Mouse (Mus musculus): ENCODE measurements at regions not wholly inside any gene's neighbourhood (a gene's known extent, or its start where the extent isn't known, plus 50 kb on each side); places are given as distances from the start of the nearest gene placed in this dataset.

GRCm38 (mm10) chr13:103412566-103412965, 78.3 kb upstream of the Mast4 start:
- Histone ChIP-seq H3K36me3 (no peaks in the 10 kb centered on the region), H3K4me2 (replicated peaks) (no peak overlapping the region), H3K27me3 (no peaks in the 10 kb centered on the region), H3K27ac (replicated peaks) (no peak overlapping the region), H3K9ac (no peak overlapping the region), H3K4me1 (no peaks in the 10 kb centered on the region), H3K9me3 (replicated peaks) (no peaks in the 10 kb centered on the region), H3K4me3 (replicated peaks) (no peak overlapping the region)
- 84% methylated on average over 2 of the region's 2 CpGs for WGBS
- no peak for ATAC-seq (ENCODE audit: insufficient number of reproducible peaks, low FRiP score, low TSS enrichment, low read depth)

GRCm38 (mm10) chr13:103409286-103409685, 75.0 kb upstream of the Mast4 start:
- Histone ChIP-seq H3K27ac (replicated peaks) (no peak overlapping the region), H3K4me3 (replicated peaks) (no peak overlapping the region), H3K4me1 (no peaks in the 10 kb centered on the region), H3K4me2 (replicated peaks) (no peak overlapping the region), H3K9ac (no peak overlapping the region), H3K9me3 (replicated peaks) (no peaks in the 10 kb centered on the region), H3K36me3 (no peaks in the 10 kb centered on the region), H3K27me3 (no peaks in the 10 kb centered on the region)
- WGBS, result 38% methylated on average over 7 of the region's 7 CpGs
- no peak for ATAC-seq (ENCODE audit: insufficient number of reproducible peaks, low FRiP score, low TSS enrichment, low read depth)

- WGBS, result 53% methylated on average over 2 of the region's 2 CpGs
- Histone ChIP-seq H3K4me3 (replicated peaks) (no peak overlapping the region), H3K9me3 (replicated peaks) (no peaks in the 10 kb centered on the region), H3K4me2 (replicated peaks) (no peak overlapping the region), H3K4me1 (no peaks in the 10 kb centered on the region), H3K27me3 (no peaks in the 10 kb centered on the region), H3K36me3 (no peaks in the 10 kb centered on the region), H3K9ac (no peak overlapping the region), H3K27ac (replicated peaks) (no peak overlapping the region)
- ATAC-seq (ENCODE audit: insufficient number of reproducible peaks, low FRiP score, low TSS enrichment, low read depth), result no peak
Measured at GRCm38 (mm10) chr13:103396526-103397020, 62.3 kb upstream of the Mast4 start.

GRCm38 (mm10) chr13:103396099-103396498, 61.8 kb upstream of the Mast4 start:
- no peaks in the 10 kb centered on the region for H3K36me3 ChIP-seq
- no peaks in the 10 kb centered on the region for H3K27me3 ChIP-seq
- no peak overlapping the region for H3K4me3 ChIP-seq (replicated peaks)
- H3K9me3 ChIP-seq (replicated peaks), result no peaks in the 10 kb centered on the region
- no peaks in the 10 kb centered on the region for H3K4me1 ChIP-seq
- H3K9ac ChIP-seq, result no peak overlapping the region
- no peak overlapping the region for H3K27ac ChIP-seq (replicated peaks)
- H3K4me2 ChIP-seq (replicated peaks), result no peak overlapping the region
- no peak for ATAC-seq (ENCODE audit: insufficient number of reproducible peaks, low FRiP score, low TSS enrichment, low read depth)
- WGBS, result 83% methylated on average over 9 of the region's 9 CpGs

- no peak for ATAC-seq (ENCODE audit: insufficient number of reproducible peaks, low FRiP score, low TSS enrichment, low read depth)
- 69% methylated on average over 3 of the region's 3 CpGs for WGBS
- H3K4me2 ChIP-seq (replicated peaks), result no peak overlapping the region
- no peak overlapping the region for H3K4me3 ChIP-seq (replicated peaks)
- H3K36me3 ChIP-seq, result no peaks in the 10 kb centered on the region
- no peak overlapping the region for H3K27ac ChIP-seq (replicated peaks)
- no peaks in the 10 kb centered on the region for H3K27me3 ChIP-seq
- H3K4me1 ChIP-seq, result no peaks in the 10 kb centered on the region
- H3K9ac ChIP-seq, result no peak overlapping the region
- H3K9me3 ChIP-seq (replicated peaks), result no peaks in the 10 kb centered on the region
Measured at GRCm38 (mm10) chr13:103392581-103392980, 58.3 kb upstream of the Mast4 start.

- H3K36me3 ChIP-seq, result no peaks in the 10 kb centered on the region
- H3K9ac ChIP-seq, result no peak overlapping the region
- ATAC-seq (ENCODE audit: insufficient number of reproducible peaks, low FRiP score, low TSS enrichment, low read depth), result no peak
- 79% methylated on average over 4 of the region's 4 CpGs for WGBS
- H3K27ac ChIP-seq (replicated peaks), result no peak overlapping the region
- H3K27me3 ChIP-seq, result no peaks in the 10 kb centered on the region
- H3K4me3 ChIP-seq (replicated peaks), result no peak overlapping the region
- no peaks in the 10 kb centered on the region for H3K4me1 ChIP-seq
- H3K9me3 ChIP-seq (replicated peaks), result no peaks in the 10 kb centered on the region
- H3K4me2 ChIP-seq (replicated peaks), result no peak overlapping the region
Measured at GRCm38 (mm10) chr13:103391396-103391795, 57.1 kb upstream of the Mast4 start.

GRCm38 (mm10) chr13:103390991-103391390, 56.7 kb upstream of the Mast4 start:
- Histone ChIP-seq H3K36me3 (no peaks in the 10 kb centered on the region), H3K4me2 (replicated peaks) (no peak overlapping the region), H3K4me3 (replicated peaks) (no peak overlapping the region), H3K27ac (replicated peaks) (no peak overlapping the region), H3K9ac (no peak overlapping the region), H3K4me1 (no peaks in the 10 kb centered on the region), H3K27me3 (no peaks in the 10 kb centered on the region), H3K9me3 (replicated peaks) (no peaks in the 10 kb centered on the region)
- ATAC-seq (ENCODE audit: insufficient number of reproducible peaks, low FRiP score, low TSS enrichment, low read depth), result no peak
- 89% methylated on average over 3 of the region's 3 CpGs for WGBS

- Histone ChIP-seq H3K27ac (replicated peaks) (no peak overlapping the region), H3K4me3 (replicated peaks) (no peak overlapping the region), H3K36me3 (no peaks in the 10 kb centered on the region), H3K27me3 (no peaks in the 10 kb centered on the region), H3K9me3 (replicated peaks) (no peaks in the 10 kb centered on the region), H3K9ac (no peak overlapping the region), H3K4me1 (no peaks in the 10 kb centered on the region), H3K4me2 (replicated peaks) (no peak overlapping the region)
- 72% methylated on average over 5 of the region's 5 CpGs for WGBS
- ATAC-seq (ENCODE audit: insufficient number of reproducible peaks, low FRiP score, low TSS enrichment, low read depth), result no peak
Measured at GRCm38 (mm10) chr13:103386948-103387347, 52.7 kb upstream of the Mast4 start.
